Mouse (Mus musculus): ENCODE data around the gene Snx10. TPM values are rescaled to one million over a fixed set of nuclear protein-coding genes. Genes with fewer than 3 reads are reported as not detected.
"Not testable (repeated sequence)": the region's sequence is repeated elsewhere in the genome, so short reads cannot be mapped to it uniquely, and the experiment has no call there.

Snx10 gene
- 16.1 and 18.4 TPM in 2 replicates for polyA plus RNA-seq (2015; fragmentation: Nextera tagmentation; extraction: Ambion mirVana)

- H3K27me3 ChIP-seq = no peaks in the 10 kb centered on the region
- no peaks in the 10 kb centered on the region for H3K36me3 ChIP-seq
- peak within 1 kb of the TSS; percentile 65 for H3K9ac ChIP-seq
- peaks cover 11% of the 10 kb centered on the region for H3K4me1 ChIP-seq
- H3K9me3 ChIP-seq (replicated peaks) = no peaks in the 10 kb centered on the region
- peak within 1 kb of the TSS; percentile 93 for H3K4me2 ChIP-seq
- peak within 1 kb of the TSS; percentile 72 for H3K4me3 ChIP-seq (replicated peaks)
- peak; percentile 52; the same call in 1 of the 2 replicates for ATAC-seq (replicated peaks; ENCODE audit: low FRiP score)
- under 1% methylated on average over 47 of the region's 47 CpGs for WGBS
- peak within 1 kb of the TSS; percentile 65 for H3K27ac ChIP-seq
Measured at GRCm38 (mm10) chr6:51523807-51524320, at the start of gene Snx10. Snx10 (plus strand) TSS chr6:51523901.

GRCm38 (mm10) chr6:51479136-51479731 is 44.5 kb upstream of the Snx10 start:
- WGBS = 89% methylated on average over 4 of the region's 4 CpGs
- Histone ChIP-seq H3K9me3 (replicated peaks) (no peaks in the 10 kb centered on the region), H3K36me3 (peaks cover 80% of the 10 kb centered on the region), H3K27me3 (no peaks in the 10 kb centered on the region), H3K4me3 (replicated peaks) (no peak overlapping the region), H3K27ac (no peak overlapping the region), H3K4me2 (no peak overlapping the region), H3K4me1 (0 out of 2 replicates have a peak, but pooled peaks cover 7% of the 10 kb centered on the region), H3K9ac (no peak overlapping the region)
- no peak for ATAC-seq (replicated peaks; ENCODE audit: low FRiP score)

GRCm38 (mm10) chr6:51481548-51481947 is 42.2 kb upstream of the Snx10 start:
- H3K4me3 ChIP-seq (replicated peaks) = no peak overlapping the region
- ATAC-seq (replicated peaks; ENCODE audit: low FRiP score) = no peak
- no peaks in the 10 kb centered on the region for H3K9me3 ChIP-seq (replicated peaks)
- no peak overlapping the region for H3K4me2 ChIP-seq
- H3K27ac ChIP-seq = no peak overlapping the region
- 0 out of 2 replicates have a peak, but pooled peaks cover 7% of the 10 kb centered on the region for H3K4me1 ChIP-seq
- no peak overlapping the region for H3K9ac ChIP-seq
- H3K27me3 ChIP-seq = no peaks in the 10 kb centered on the region
- WGBS = 83% methylated on average over 8 of the region's 8 CpGs
- H3K36me3 ChIP-seq = peaks cover 66% of the 10 kb centered on the region

- no peak overlapping the region for H3K27ac ChIP-seq
- peaks cover 49% of the 10 kb centered on the region for H3K36me3 ChIP-seq
- no peak overlapping the region for H3K9ac ChIP-seq
- H3K4me3 ChIP-seq (replicated peaks) = no peak overlapping the region
- no peaks in the 10 kb centered on the region for H3K9me3 ChIP-seq (replicated peaks)
- ATAC-seq (replicated peaks; ENCODE audit: low FRiP score) = no peak
- 92% methylated on average over 3 of the region's 3 CpGs for WGBS
- H3K27me3 ChIP-seq = no peaks in the 10 kb centered on the region
- H3K4me1 ChIP-seq = 0 out of 2 replicates have a peak, but pooled peaks cover 7% of the 10 kb centered on the region
- H3K4me2 ChIP-seq = no peak overlapping the region
Measured at GRCm38 (mm10) chr6:51483861-51484260, 39.8 kb upstream of the Snx10 start.

GRCm38 (mm10) chr6:51484556-51484955 is 39.1 kb upstream of the Snx10 start:
- not testable (repeated sequence) for H3K4me1 ChIP-seq; H3K4me3 ChIP-seq (replicated peaks); H3K4me2 ChIP-seq; ATAC-seq (replicated peaks; ENCODE audit: low FRiP score); H3K9ac ChIP-seq; H3K9me3 ChIP-seq (replicated peaks); H3K27me3 ChIP-seq; H3K27ac ChIP-seq
- H3K36me3 ChIP-seq = peaks cover 42% of the 10 kb centered on the region
- WGBS = 88% methylated on average over 8 of the region's 8 CpGs

GRCm38 (mm10) chr6:51485646-51486045 is 38.1 kb upstream of the Snx10 start:
- no peak overlapping the region for H3K9ac ChIP-seq
- peaks cover 31% of the 10 kb centered on the region for H3K36me3 ChIP-seq
- H3K4me1 ChIP-seq = 0 out of 2 replicates have a peak, but pooled peaks cover 12% of the 10 kb centered on the region
- H3K9me3 ChIP-seq (replicated peaks) = no peaks in the 10 kb centered on the region
- WGBS = 59% methylated on average over 2 of the region's 2 CpGs
- no peak for ATAC-seq (replicated peaks; ENCODE audit: low FRiP score)
- no peak overlapping the region for H3K4me3 ChIP-seq (replicated peaks)
- no peaks in the 10 kb centered on the region for H3K27me3 ChIP-seq
- no peak overlapping the region for H3K4me2 ChIP-seq
- no peak overlapping the region for H3K27ac ChIP-seq

GRCm38 (mm10) chr6:51486076-51486710 is 37.5 kb upstream of the Snx10 start:
- no peak overlapping the region for H3K4me2 ChIP-seq
- H3K27ac ChIP-seq = no peak overlapping the region
- 63% methylated on average over 7 of the region's 7 CpGs for WGBS

GRCm38 (mm10) chr6:51486731-51487130 is 37.0 kb upstream of the Snx10 start:
- peaks cover 20% of the 10 kb centered on the region for H3K36me3 ChIP-seq
- no peak overlapping the region for H3K4me3 ChIP-seq (replicated peaks)
- H3K27me3 ChIP-seq = no peaks in the 10 kb centered on the region
- H3K4me2 ChIP-seq = no peak overlapping the region
- 0 out of 2 replicates have a peak, but pooled peaks cover 5% of the 10 kb centered on the region for H3K4me1 ChIP-seq
- ATAC-seq (replicated peaks; ENCODE audit: low FRiP score) = no peak
- H3K27ac ChIP-seq = no peak overlapping the region
- no peaks in the 10 kb centered on the region for H3K9me3 ChIP-seq (replicated peaks)
- no peak overlapping the region for H3K9ac ChIP-seq
- 90% methylated on average over 5 of the region's 5 CpGs for WGBS

More at GRCm38 (mm10) chr6:51486076-51486710, 37.5 kb upstream of the Snx10 start:
- no peak overlapping the region for H3K4me3 ChIP-seq (replicated peaks)
- peaks cover 26% of the 10 kb centered on the region for H3K36me3 ChIP-seq
- 0 out of 2 replicates have a peak, but pooled peaks cover 9% of the 10 kb centered on the region for H3K4me1 ChIP-seq
- H3K9ac ChIP-seq = no peak overlapping the region
- no peaks in the 10 kb centered on the region for H3K9me3 ChIP-seq (replicated peaks)
- H3K27me3 ChIP-seq = no peaks in the 10 kb centered on the region
- no peak for ATAC-seq (replicated peaks; ENCODE audit: low FRiP score)

- Histone ChIP-seq H3K36me3 (0 out of 2 replicates have a peak, but pooled peaks cover 2% of the 10 kb centered on the region), H3K9ac (no peak overlapping the region), H3K9me3 (replicated peaks) (no peaks in the 10 kb centered on the region), H3K27ac (no peak overlapping the region), H3K4me3 (replicated peaks) (no peak overlapping the region), H3K27me3 (no peaks in the 10 kb centered on the region), H3K4me1 (0 out of 2 replicates have a peak, but pooled peaks cover 5% of the 10 kb centered on the region), H3K4me2 (no peak overlapping the region)
- no peak for ATAC-seq (replicated peaks; ENCODE audit: low FRiP score)
- 42% methylated on average over 2 of the region's 2 CpGs for WGBS
Measured at GRCm38 (mm10) chr6:51489787-51490186, 33.9 kb upstream of the Snx10 start.

GRCm38 (mm10) chr6:51497321-51498111 is 26.2 kb upstream of the Snx10 start:
- Histone ChIP-seq H3K27ac (no peak overlapping the region), H3K9ac (no peak overlapping the region), H3K9me3 (replicated peaks) (no peaks in the 10 kb centered on the region), H3K4me2 (no peak overlapping the region), H3K27me3 (no peaks in the 10 kb centered on the region), H3K4me1 (0 out of 2 replicates have a peak, but pooled peaks cover 3% of the 10 kb centered on the region), H3K36me3 (no peaks in the 10 kb centered on the region), H3K4me3 (replicated peaks) (no peak overlapping the region)
- 64% methylated on average over 8 of the region's 8 CpGs for WGBS
- ATAC-seq (replicated peaks; ENCODE audit: low FRiP score) = no peak

GRCm38 (mm10) chr6:51505671-51506070 is 18.0 kb upstream of the Snx10 start:
- no peak for ATAC-seq (replicated peaks; ENCODE audit: low FRiP score)
- peaks cover 9% of the 10 kb centered on the region; the same call in 1 of the 2 replicates for H3K4me1 ChIP-seq
- H3K4me3 ChIP-seq (replicated peaks) = no peak overlapping the region
- 58% methylated on average over 1 of the region's 1 CpGs for WGBS
- H3K9me3 ChIP-seq (replicated peaks) = no peaks in the 10 kb centered on the region
- H3K27me3 ChIP-seq = no peaks in the 10 kb centered on the region
- no peaks in the 10 kb centered on the region for H3K36me3 ChIP-seq
- H3K27ac ChIP-seq = no peak overlapping the region
- no peak overlapping the region for H3K4me2 ChIP-seq
- H3K9ac ChIP-seq = no peak overlapping the region

All from kidney, embryonic 15.5 days (tissue).